Mouse (Mus musculus): ENCODE results near the gene Ank3.

Ank3 gene

DNA sequence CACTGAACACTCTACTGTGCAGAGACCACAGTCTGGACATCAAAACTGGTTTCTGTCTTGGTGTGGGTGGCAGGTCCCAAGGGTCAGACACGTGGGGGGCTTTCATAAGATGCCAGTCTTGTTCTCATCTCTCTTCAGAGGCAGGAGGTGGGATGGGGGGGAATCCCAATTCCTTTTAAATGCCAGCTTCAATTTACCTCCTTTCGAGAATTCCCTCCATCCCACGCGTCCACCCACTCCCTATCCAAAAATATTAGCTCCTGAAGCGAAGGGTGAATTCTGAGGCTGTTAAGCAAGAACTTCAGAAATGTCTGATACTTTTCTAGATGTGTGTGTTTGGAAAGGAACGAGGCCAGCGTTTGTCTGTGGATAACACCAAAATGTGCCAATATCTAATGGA, 177.7 kb downstream of the Ank3 start:
- DNase-seq = no peak

DNA sequence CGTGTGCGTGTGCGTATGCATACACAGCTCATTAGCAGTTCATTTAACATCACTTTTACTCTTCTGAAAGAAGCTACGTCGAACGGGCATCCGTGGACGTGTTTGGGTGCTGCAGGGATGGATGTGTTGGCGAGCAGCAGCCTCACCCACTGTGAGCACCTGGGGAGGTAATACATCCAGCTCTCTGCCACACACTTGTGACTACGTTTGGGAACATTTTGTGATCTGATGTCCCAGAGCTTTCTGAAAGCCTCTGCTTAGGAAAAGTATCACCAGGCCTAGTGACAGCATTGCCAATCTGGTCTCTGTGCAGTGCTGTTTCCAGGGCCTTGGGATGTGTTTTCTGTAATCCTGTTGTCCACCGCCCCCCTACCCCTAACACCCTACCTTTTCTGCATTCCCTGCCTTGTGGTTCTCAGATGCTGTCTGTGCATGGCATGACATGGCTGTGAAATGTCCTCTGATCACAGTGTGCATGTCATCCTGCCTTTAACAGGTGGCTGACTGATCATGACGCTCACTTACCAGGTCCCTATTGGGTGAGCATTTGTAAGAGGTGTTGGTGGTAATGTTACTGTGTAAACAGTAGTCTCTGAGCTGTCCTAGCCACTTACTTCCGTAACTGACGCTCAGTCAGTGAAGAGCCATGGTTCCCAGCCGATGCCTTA, 178.6 kb downstream of the Ank3 start:
- DNase-seq = no peak

DNA sequence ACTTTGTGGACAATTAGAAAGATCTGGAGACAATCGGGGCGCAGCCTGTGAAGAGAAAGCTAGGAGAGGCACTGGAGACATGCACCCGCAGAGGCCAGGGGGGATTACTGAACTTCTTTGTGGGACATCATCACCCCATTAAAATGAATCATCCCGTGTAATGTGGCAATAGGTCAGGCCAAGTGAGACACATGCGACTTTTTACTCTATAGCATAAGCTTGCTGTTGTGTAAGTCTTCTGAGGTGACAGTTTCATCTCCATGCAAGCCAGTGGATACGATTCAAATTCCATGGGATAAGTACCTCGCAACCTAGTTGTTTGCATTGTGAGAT, 179.1 kb downstream of the Ank3 start:
- DNase-seq = no peak

DNA sequence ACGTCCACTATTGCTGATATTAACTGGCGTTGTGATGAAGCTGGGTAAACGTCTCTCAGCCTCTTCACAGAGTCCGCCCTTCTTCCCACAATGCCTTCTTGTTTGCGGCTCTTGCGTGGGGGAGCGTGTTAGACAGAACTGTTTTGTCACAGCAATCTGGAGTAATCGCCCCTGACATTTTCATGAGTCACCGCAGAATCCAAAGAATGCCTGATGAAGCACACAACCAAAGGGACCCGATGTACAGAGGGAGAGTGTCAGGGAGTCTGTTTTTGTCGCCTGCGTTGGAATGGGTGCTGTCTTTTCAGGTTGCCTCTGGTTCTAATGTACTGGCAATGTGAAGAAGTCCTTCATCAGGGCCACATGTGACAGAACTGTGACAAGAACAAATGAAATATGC, 181.0 kb downstream of the Ank3 start:
- no peak for DNase-seq

DNA sequence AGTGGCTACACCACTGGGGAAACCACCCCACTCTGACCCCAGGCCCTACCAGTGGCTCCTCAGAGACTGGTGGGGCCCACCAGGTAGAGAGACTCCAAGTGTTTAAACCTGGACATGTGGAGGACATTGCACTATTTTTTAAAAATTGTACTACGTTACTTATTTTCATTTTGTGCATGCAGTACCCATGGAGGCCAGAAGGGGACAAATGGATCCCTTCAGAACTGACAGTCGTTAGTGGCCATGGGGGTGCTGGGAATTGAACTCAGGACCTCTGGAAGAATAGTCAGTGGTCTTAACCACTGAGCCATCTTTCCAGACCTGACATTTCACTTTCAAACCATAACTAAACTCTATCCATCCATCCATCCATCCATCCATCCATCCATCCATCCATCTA, 183.0 kb downstream of the Ank3 start:
- no peak for DNase-seq

DNA sequence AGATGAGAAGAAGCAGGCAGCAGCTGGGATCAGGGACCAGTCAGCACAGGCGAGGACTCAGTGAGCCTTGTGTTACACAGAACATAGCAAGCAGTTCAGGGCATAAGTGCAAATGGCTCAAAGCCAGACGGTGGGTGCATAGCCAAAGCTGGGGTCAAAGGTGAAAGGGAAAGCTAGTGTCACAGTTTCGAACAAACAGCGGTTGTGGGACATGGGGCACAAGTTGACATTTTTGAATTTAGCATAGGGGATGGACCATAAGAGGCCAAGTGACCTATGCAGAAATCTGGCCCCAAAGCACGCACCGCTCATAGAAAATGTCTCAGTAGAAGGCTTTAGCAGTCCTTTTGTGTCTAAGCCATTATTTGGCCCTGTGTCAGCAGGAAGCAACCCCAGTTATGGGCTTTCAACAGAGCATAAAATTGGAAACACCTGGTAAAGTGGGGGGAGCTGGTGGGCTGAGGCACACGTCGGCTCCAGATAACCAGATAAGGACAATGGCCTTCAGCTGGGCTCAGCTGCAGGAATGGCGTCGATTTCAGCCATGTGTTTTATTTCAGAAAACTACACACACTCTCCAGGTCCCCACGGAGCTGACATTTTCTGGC, 185.4 kb downstream of the Ank3 start:
- DNase-seq = no peak

DNA sequence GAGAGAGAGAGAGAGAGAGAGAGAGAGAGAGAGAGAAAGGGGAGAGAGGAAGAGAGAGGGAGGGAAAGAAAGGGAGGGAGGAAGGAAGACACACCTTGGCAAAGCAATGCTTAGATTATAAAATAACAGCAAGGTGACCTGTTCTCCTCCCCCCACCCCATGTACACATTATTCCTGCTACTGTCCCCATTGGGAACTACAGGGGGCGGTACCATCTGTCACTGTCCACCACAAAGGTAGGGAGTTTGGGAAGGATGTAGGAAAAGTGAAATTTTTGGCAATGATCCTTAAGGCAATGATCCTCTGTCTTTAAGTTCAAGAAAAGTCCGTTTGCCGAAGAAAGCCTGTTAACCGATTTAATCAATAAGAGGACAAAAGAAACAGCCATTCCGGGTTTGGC, 186.0 kb downstream of the Ank3 start:
- DNase-seq = no peak

DNA sequence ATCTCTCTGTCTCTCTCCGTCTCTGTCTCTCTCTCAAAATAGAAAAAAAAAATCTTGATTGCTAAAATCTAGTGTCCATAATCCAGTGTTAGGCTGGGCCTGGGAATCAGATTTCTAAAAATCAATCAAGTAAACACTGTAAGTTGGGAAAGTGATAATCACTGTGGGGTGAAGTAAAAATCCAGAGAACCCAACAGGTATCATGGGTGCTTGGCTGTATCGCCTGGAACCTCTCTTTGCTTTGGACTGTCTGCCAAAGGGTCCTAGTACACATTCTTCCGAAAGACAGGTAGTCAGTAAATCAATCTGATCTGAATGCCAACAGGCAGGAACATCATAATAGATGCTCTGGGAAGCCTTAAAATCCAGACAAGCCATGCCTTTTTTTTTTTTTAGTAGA, 186.7 kb downstream of the Ank3 start:
- no peak for DNase-seq

DNA sequence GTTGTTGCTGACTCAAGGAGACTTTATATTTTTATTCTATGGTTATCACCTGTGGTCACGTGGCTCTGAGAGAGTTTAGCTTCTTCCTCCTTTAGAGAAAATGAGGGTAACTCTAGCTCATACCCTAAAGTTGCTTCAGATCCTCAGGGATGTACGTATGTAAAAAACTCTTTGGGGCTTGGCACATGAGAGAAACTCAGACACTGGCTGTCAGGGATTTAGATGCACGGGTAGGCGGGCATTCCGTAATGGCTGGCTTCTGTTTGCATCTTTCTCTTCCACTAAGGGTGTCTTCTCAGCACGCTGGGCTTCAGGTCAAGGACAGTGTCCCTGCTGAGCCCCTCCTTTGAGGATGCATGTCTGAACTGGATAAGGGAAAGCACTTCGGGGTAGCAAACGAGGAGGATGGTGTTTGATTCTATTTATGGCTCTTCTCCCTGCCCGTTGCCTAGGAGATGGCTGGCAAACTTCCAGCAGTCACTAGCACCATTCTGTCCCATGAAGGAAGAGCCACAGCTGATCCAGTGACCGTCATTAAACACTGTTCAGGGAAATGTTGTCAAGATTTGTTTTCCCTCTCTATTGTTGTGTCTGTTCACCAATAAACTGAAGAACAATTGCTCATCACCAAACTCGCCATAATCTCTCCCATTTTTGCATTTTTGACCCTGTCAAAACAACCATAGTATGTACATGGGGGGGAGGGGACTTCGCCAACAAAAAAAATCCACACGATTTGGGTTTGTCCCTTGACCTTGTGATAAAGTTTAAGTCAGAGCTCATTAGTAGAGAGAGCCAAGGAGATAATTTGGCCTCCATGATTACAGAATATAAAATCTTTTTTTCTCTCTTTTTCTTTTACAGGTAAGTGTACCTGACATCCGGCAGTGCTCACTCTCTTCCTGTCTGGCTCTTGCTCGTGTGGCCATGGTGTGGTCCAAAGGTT, 195.9 kb downstream of the Ank3 start:
- no peak for DNase-seq

DNA sequence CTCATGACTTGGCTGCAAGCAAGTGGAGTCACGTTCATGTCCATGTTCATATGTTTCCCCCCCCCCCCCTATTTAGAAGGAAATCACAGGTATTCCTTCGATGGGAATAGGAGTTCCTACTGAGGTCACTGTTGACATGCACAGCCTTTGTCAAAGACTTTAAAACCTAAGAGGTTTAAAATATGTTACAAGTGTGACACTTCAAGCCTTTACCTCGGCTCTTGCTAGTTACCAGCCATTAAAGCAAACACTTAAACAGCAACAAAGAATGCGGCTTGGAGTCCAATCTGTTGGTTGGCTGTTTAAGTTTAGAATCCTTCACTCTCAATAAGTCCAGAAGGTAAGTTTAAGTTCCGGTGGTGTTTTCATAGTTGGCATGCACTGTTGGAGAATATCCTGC, 196.9 kb downstream of the Ank3 start:
- DNase-seq = no peak

DNA sequence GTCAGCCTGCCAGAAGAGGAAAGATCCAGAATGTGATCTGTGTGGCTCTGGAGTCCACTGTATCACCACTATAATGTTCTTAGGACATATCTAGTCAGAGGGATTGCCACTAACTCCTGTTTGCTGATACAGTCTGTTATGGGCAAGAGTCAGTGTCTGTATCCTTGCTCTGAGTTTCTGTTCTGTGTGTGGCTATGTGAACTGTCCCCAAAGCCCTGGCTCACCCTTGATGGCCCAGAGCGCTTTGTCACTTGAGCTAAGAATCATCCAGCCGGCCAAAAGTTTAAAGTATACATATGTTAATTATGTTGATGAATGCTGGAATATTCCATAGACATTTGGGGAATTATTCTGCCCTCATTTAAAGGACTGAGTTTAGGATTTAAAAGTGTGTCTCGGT, 202.9 kb downstream of the Ank3 start:
- DNase-seq = no peak

DNA sequence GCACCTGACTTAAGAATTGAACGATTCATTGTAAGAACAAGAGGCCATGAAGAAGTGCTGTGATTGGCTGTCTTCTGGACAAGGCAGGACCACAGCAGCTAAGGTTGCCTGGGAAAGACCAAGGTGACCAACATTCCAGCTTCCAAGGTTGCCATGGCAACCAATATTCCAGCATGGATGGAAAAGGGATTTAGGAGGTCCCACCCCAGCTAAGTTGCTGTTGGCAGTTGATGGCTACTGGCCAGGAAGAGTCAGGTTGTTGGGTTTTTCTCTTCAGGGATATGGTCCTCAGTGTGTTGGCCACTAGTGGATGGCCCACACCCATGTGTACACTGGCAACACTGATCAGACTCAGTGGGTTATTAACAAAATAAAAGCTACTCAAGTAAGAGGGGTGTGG, 204.1 kb downstream of the Ank3 start:
- no peak for DNase-seq

DNA sequence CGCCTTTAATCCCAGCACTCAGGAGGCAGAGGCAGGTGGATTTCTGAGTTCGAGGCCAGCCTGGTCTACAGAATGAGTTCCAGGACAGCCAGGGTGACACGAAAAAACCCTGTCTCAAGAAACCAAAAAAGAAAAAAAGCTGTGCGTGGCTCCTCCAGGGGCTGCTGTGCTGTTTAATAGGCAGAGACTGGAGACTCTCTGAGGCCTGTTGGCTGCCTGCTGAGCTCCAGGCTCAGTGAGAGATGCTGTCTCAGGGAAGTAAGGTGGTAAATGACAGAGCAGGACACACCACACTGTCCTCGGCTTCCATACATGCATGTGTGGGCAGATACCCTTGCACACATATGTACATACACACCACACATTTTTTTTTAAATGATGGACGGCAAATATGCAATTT, 206.0 kb downstream of the Ank3 start:
- DNase-seq = no peak

DNA sequence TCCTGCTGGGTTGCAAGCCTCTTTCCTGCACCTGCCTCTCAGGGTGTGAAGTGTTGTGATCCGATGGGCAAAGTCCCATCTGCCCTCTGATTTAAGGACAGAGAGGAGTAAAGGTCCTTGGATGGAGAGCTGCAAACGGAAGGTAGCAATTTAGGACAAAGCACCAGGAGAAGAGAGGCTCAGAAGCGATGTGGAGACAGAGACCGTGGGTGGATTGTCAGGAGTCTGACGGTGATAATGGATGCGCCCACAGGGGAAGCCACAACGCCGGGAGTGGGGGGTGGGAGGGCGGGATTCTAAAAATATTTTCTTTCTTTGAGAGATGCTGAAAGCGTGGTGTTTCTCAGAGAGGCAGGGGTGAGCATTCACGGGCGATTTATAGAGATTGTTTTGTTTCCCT, 206.6 kb downstream of the Ank3 start:
- no peak for DNase-seq

DNA sequence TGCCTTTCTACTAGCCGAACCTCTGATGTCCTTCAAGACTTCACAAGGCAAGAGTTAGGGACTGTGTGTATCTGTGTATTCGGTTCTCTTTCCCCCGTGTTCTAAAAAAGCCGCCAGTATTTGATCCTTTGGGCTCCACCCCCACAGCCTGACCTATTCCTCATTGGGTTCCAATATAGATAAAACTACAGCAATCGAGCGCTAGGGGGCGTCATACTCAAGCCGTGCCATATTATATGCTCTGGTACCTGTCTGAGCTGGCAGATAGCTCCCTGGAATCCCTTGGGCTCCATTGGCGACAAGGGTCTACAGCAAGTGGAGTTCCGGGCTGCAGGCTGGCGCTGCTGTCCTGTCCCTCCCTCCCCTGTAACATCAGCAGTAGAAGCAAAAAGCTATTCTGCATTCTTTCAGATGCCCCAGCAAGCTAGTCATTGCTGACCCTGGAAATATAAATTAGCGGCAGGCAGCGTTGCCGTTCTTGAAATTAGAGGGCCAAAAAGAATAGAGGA, 209.1 kb downstream of the Ank3 start:
- peak; percentile 12 for DNase-seq

DNA sequence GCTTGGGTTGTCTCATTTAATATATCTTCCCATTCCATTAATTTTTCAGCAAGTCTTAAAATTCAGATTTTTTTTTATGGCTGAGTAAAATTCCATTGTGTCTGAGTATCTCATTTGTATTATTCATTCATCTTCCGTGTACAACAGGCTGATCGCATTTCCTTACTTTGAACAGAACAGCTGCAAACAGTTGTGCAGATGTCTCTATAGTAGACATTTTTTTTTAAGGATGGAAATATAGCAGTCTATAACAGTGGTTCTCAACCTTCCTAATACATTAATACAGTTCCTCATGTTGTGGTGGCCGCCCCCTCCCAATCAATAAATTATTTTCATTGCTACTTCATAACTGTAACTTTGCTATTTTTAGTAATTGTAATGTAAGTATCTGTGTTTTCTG, 212.7 kb downstream of the Ank3 start:
- DNase-seq = no peak

DNA sequence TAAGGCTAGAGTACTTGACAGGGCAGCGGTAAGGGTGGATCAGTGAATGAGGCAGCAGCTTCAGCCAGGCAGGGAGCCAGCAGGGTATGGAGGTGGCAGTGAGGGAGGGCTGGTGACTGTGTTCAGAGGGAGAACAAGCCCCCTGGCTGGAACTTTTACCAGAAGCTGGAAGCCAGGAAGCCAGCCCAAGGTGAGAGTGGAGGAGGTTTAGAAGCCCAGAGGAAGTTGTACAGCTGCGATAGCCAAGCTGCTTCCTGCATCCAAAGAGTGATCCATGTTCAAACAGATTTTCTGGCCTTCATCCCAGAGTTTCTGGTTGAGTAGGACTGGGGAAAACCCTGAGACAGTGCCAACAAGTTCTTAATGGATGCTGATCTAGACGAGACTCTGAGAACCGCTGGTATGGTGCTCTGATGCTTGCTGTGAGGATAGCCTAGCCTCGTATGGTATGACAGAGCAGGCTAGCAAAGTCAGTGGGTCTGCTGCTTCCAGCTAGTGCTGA, 213.3 kb downstream of the Ank3 start:
- no peak for DNase-seq

DNA sequence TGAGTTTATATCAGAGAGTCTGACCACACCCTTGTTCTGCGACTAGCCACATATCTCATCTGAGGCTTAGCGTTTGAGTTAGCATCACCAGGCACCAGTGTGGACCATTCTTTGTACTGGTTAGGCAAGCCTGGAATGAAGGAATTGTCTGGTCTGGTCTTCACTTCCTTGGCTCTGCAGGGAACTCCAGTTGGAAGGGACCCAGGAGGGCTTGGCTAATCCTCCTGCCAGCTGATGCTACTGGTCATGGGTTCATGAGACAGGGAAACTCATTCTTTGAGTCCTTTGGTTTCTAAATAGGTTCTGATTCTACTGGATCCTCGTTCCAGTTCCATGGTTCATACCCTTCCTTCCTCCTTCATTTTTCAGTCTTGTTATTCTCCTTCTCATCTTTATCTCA, 218.4 kb downstream of the Ank3 start:
- DNase-seq = no peak

DNA sequence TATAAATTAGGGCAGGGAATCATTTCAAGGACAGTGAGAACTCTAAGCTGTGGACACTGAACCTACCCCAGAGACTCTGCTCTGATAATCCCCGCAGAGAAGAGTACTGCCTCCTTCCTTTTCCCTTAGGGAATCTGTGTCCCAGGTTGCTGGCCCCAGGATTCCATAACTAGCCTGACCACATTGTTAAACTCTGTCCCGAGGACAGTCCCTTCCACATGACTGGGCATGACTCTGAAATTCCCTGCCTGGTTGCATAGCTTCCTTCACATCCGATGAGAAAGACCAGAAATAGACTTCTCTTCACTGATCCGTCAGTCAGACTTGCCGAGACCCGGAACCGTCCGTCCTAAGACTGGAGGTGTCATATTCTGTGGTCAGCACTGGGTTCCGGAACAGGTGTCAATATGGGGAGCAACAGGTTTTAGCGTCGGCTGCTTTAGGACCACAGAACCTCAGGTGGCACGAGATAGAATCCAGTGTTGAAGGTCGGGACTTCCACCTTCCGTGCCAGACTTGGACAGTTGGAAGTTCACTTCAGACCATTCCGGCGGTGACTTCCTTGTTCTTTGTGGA, 219.1 kb downstream of the Ank3 start:
- DNase-seq = no peak

DNA sequence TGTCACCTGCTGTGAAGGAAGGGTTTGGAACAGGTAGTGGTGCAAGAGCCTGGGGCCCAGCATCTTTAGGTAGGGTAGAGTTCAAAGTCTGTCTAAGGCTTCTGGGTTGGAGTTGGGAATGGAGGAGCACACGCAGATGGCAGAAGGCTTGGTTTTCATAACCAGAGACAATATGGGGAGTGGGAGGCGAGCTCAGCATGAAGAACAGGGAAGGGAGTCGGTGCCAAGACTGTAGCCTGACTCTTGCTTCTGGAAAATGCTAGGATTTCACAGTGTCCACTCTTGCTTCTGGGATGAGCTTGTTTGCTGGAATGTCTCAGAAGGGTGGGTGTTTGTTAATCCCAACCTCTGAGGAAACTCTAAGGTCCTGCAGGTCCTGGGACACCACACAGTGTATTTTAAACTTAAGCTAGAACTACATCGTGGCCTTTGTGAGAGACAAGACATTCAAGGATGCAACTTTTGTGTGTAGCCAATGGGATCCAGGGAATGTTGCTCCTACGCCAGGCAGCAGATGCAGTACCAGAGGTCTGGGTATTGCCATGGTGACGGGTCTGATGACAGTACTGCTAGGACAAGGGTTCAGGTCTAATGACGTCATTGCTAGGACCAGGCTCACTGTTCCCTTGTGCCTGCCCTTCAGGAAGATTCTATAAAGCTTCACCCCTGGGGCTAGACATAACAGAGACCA, 222.3 kb downstream of the Ank3 start:
- no peak for DNase-seq

DNA sequence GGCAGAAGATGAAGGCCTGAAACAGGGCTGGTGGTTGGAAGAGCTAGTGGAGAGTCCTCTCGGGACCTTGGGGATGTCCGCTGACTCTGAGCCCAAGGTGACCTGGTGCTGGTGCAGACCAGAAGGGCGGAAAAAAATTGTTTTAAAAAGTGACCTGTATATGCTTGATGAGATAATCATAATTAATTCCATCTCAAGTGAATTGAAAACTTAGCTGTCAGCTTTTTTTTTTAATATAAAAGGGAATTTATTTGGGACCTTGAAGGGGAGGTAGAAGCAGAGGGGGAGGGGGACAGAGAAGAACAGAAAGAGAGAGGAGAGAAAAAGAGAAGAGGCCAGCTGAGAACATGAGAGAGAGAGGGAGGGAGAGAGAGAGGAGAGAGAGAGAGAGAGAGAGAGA, 229.2 kb downstream of the Ank3 start:
- no peak for DNase-seq

DNA sequence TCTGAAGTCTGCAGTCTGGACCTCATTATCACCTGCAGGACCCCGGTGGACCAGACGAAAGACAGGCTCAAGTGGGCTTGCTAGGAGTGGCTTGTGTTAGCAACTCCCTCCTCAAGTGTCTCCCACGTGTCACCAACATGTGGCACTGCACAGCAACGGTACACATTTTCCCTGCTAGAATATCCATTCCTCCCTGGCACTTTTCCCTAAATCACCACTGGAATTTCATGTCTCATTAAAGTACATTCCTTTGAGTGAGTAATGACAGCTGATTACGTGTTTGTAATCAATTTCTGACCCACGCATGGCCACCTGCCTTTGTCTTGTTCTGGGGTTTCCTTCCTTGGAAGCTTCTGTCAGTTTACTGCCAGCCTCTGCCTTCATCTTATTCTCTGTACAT, 230.2 kb downstream of the Ank3 start:
- DNase-seq = no peak

Data from thymus, postnatal 4 days (tissue).